Mouse (Mus musculus) heart, adult 2 months (tissue): ENCODE data around the gene Zkscan16.

Source experiments
- CTCF ChIP-seq: fragments of 200-600 bp; IDR thresholded peaks from 2 replicates; pipeline ENCODE4 v1.8.1; 2022; ENCODE audit warnings: antibody characterized with exemption, mild to moderate bottlenecking, moderate library complexity
- EP300 ChIP-seq: fragments of 200-500 bp; IDR thresholded peaks from 2 replicates; pipeline ENCODE4 v1.6.1; 2011; ENCODE audit warnings: low read depth, low read length, control low read depth; ENCODE audit not compliant: insufficient read depth

DNA sequence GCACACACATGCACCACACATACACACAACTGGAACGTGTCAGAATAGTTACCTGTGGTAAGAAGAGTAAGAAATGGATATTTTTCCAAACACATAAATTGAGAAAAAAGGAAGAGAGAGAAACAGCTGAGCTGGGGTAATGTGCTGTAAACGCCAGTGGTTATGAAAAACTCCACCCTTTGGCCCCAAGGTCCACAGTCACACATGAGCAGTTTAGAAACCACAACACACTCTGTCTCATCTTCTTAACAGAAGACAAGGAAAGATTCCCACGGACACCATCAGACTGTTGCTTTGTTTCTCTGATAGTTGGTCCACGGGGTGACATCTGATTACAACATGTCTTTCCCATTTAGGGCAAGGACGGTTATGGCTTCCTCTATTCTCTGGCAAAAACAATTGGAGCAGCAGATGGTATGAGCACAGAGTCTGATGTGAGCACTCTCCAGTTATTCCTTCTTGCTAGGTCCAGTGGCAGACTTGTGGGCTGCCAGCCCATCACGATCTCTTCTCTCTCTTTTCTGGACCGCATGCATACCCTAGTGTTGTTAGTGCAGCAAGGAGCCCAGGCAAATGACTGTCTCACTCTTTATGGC is 46.0 kb downstream of the Zkscan16 start:
- TF ChIP-seq EP300, result no peak
- no peak for TF ChIP-seq CTCF
